Mouse (Mus musculus) heart, adult 2 months (tissue): Measurements from ENCODE around the gene Gm9944.
A peak's percentile ranks its signal among the peaks of the same experiment; 100 is the strongest.

Source experiments
- CTCF ChIP-seq: fragments of 200-600 bp; IDR thresholded peaks from 2 replicates; pipeline ENCODE4 v1.8.1; 2022; ENCODE audit warnings: antibody characterized with exemption, mild to moderate bottlenecking, moderate library complexity
- POLR2A ChIP-seq: fragments of 200-500 bp; IDR thresholded peaks from 2 replicates; pipeline ENCODE4 v1.6.1; 2011; ENCODE audit warnings: mild to moderate bottlenecking, low read depth, low read length, control low read depth; ENCODE audit not compliant: insufficient read depth

- TF ChIP-seq CTCF (peak; percentile 58), POLR2A (no peak)
These were observed 24.2 kb downstream of the Gm9944 start for GRCm38 (mm10) chr4:144428868-144429267.
